Mouse (Mus musculus) MEL (cell line): ENCODE results near the gene Casz1. TPM values are rescaled to one million over a fixed set of nuclear protein-coding genes. Genes with fewer than 3 reads are reported as not detected.
A peak's percentile ranks its signal among the peaks of the same experiment; 100 is the strongest.

ENCODE experiments used
- DNase-seq: peaks from one replicate; pipeline ENCODE4 v3.0.0; 2011; ENCODE audit warnings: low read depth, low spot score
- H3K27ac ChIP-seq: 2 replicates; pipeline ENCODE4 v1.5.1; 2012; ENCODE audit warnings: low read depth, mild to moderate bottlenecking, control low read depth, low read length, moderate library complexity; ENCODE audit not compliant: control insufficient read depth
- H3K27me3 ChIP-seq, 2 experiments: fragments of 150-350 bp in 1 of 2; sonication (generic) in 1 of 2; 2 replicates each; pipeline ENCODE4 v1.6.1; 2012; ENCODE audit warnings: low read length in 2 of 2, mild to moderate bottlenecking in 2 of 2, improper control_type of control experiment in 1 of 2, moderate library complexity in 1 of 2; ENCODE audit not compliant: insufficient read depth in 2 of 2, control insufficient read depth in 1 of 2
- H3K36me3 ChIP-seq, 2 experiments: 2 replicates each; pipeline ENCODE4 v1.6.1; 2012 to 2014; ENCODE audit warnings: low read length in 2 of 2, improper control_type of control experiment in 1 of 2, inconsistent platforms in 1 of 2, mild to moderate bottlenecking in 1 of 2; ENCODE audit not compliant: insufficient read depth in 2 of 2, control insufficient read depth in 1 of 2
- H3K4me1 ChIP-seq, 2 experiments: fragments of 150-350 bp in 1 of 2; sonication (generic) in 1 of 2; 2 replicates each; pipeline ENCODE4 v1.6.1; 2012; ENCODE audit warnings: low read length in 2 of 2, improper control_type of control experiment in 1 of 2, mild to moderate bottlenecking in 1 of 2; ENCODE audit not compliant: insufficient read depth in 2 of 2, control insufficient read depth in 1 of 2
- H3K4me3 ChIP-seq, 2 experiments: fragments of 150-350 bp in 1 of 2; sonication (generic) in 1 of 2; 2 replicates each; pipeline ENCODE4 v1.5.1; 2012; ENCODE audit warnings: low read depth in 2 of 2, low read length in 2 of 2, mild to moderate bottlenecking in 2 of 2, moderate library complexity in 2 of 2, control low read depth in 1 of 2, improper control_type of control experiment in 1 of 2; ENCODE audit not compliant: control insufficient read depth in 1 of 2, insufficient read depth in 1 of 2
- H3K79me2 ChIP-seq: 2 replicates; pipeline ENCODE4 v1.6.1; 2012; ENCODE audit warnings: mild to moderate bottlenecking, low read length, moderate library complexity; ENCODE audit not compliant: control insufficient read depth, poor library complexity, insufficient read depth
- H3K9ac ChIP-seq: 2 replicates; pipeline ENCODE4 v1.6.1; 2012; ENCODE audit warnings: low read depth, mild to moderate bottlenecking, control low read depth, low read length, moderate library complexity; ENCODE audit not compliant: control insufficient read depth, poor library complexity, severe bottlenecking
- H3K9me3 ChIP-seq: fragments of 150-350 bp; sonication (generic); replicated peaks from 2 replicates; pipeline ENCODE4 v1.6.1; 2012; ENCODE audit warnings: mild to moderate bottlenecking, low read length, improper control_type of control experiment, moderate library complexity; ENCODE audit not compliant: insufficient read depth
- BHLHE40 ChIP-seq: IDR thresholded peaks from 2 replicates; pipeline ENCODE4 v1.6.1; 2012; ENCODE audit warnings: low read depth, mild to moderate bottlenecking, inconsistent platforms, low read length, improper control_type of control experiment, borderline replicate concordance
- CTCF ChIP-seq, 3 experiments: IDR thresholded peaks in 2 of 3; conservative IDR thresholded peaks in 1 of 3; 2 replicates each; pipeline ENCODE4 v1.5.1; 2011 to 2012; ENCODE audit warnings: low read length in 3 of 3, low read depth in 2 of 3, mild to moderate bottlenecking in 2 of 3, improper control_type of control experiment in 1 of 3, inconsistent platforms in 1 of 3, mixed read lengths in 1 of 3, moderate library complexity in 1 of 3; ENCODE audit not compliant: control insufficient read depth in 1 of 3, insufficient read depth in 1 of 3, poor library complexity in 1 of 3, severe bottlenecking in 1 of 3
- E2F4 ChIP-seq: IDR thresholded peaks from 2 replicates; pipeline ENCODE4 v1.6.1; 2011; ENCODE audit warnings: low read depth, low read length, improper control_type of control experiment, borderline replicate concordance
- ELF1 ChIP-seq: IDR thresholded peaks from 2 replicates; pipeline ENCODE4 v1.6.1; 2014; ENCODE audit warnings: low read depth, mild to moderate bottlenecking, inconsistent platforms, low read length, improper control_type of control experiment, moderate library complexity
- ETS1 ChIP-seq: IDR thresholded peaks from 2 replicates; pipeline ENCODE4 v1.6.1; 2012; ENCODE audit warnings: low read depth, mild to moderate bottlenecking, inconsistent platforms, low read length, improper control_type of control experiment, moderate library complexity
- HCFC1 ChIP-seq: IDR thresholded peaks from 2 replicates; pipeline ENCODE4 v1.6.1; 2012; ENCODE audit warnings: low read depth, mild to moderate bottlenecking, inconsistent platforms, low read length, improper control_type of control experiment, moderate library complexity
- JUND ChIP-seq: IDR thresholded peaks from 2 replicates; pipeline ENCODE4 v1.6.1; 2011; ENCODE audit warnings: low read depth, mild to moderate bottlenecking, improper control_type of control experiment, low read length
- KAT2A ChIP-seq: conservative IDR thresholded peaks from 2 replicates; pipeline ENCODE4 v1.6.1; 2012; ENCODE audit warnings: low read depth, low read length, improper control_type of control experiment, inconsistent platforms
- MAFK ChIP-seq: IDR thresholded peaks from 2 replicates; pipeline ENCODE4 v1.6.1; 2011; ENCODE audit warnings: low read depth, mild to moderate bottlenecking, low read length, improper control_type of control experiment, borderline replicate concordance
- MAX ChIP-seq: IDR thresholded peaks from 2 replicates; pipeline ENCODE4 v1.6.1; 2011; ENCODE audit warnings: low read length, improper control_type of control experiment
- MAZ ChIP-seq: IDR thresholded peaks from 2 replicates; pipeline ENCODE4 v1.6.1; 2012; ENCODE audit warnings: low read depth, mild to moderate bottlenecking, inconsistent platforms, low read length, improper control_type of control experiment
- MXI1 ChIP-seq: IDR thresholded peaks from 2 replicates; pipeline ENCODE4 v1.6.1; 2011; ENCODE audit warnings: mild to moderate bottlenecking, low read depth, low read length, improper control_type of control experiment
- MYB ChIP-seq: IDR thresholded peaks from 2 replicates; pipeline ENCODE4 v1.6.1; 2011; ENCODE audit warnings: mild to moderate bottlenecking, low read depth, low read length, improper control_type of control experiment
- MYC ChIP-seq: IDR thresholded peaks from 2 replicates; pipeline ENCODE4 v1.6.1; 2011; ENCODE audit warnings: low read depth, mild to moderate bottlenecking, low read length, improper control_type of control experiment, moderate library complexity
- NELFE ChIP-seq: IDR thresholded peaks from 2 replicates; pipeline ENCODE4 v1.6.1; 2011; ENCODE audit warnings: low read depth, low read length, improper control_type of control experiment
- NRF1 ChIP-seq: IDR thresholded peaks from 2 replicates; pipeline ENCODE4 v1.6.1; 2014; ENCODE audit warnings: low read depth, mild to moderate bottlenecking, inconsistent platforms, low read length, improper control_type of control experiment, moderate library complexity; ENCODE audit not compliant: poor library complexity, insufficient read depth, severe bottlenecking
- POLR2A ChIP-seq, 2 experiments: IDR thresholded peaks; 2 replicates each; pipeline ENCODE4 v1.6.1; 2011 to 2012; ENCODE audit warnings: low read length in 2 of 2, mild to moderate bottlenecking in 2 of 2, control low read depth in 1 of 2, improper control_type of control experiment in 1 of 2, low read depth in 1 of 2, moderate library complexity in 1 of 2; ENCODE audit not compliant: control insufficient read depth in 1 of 2, insufficient read depth in 1 of 2, poor library complexity in 1 of 2
- POLR2AphosphoS2 ChIP-seq: IDR thresholded peaks from 2 replicates; pipeline ENCODE4 v1.6.1; 2011; ENCODE audit warnings: low read length, improper control_type of control experiment
- RAD21 ChIP-seq: IDR thresholded peaks from 2 replicates; pipeline ENCODE4 v1.6.1; 2011; ENCODE audit warnings: mild to moderate bottlenecking, low read depth, low read length, improper control_type of control experiment
- RCOR1 ChIP-seq: IDR thresholded peaks from 2 replicates; pipeline ENCODE4 v1.6.1; 2012; ENCODE audit warnings: low read depth, mild to moderate bottlenecking, inconsistent platforms, low read length, improper control_type of control experiment
- SIN3A ChIP-seq: IDR thresholded peaks from 2 replicates; pipeline ENCODE4 v1.6.1; 2012; ENCODE audit warnings: low read length, improper control_type of control experiment, inconsistent platforms
- TAL1 ChIP-seq: IDR thresholded peaks from 2 replicates; pipeline ENCODE4 v1.6.1; 2012; ENCODE audit warnings: mild to moderate bottlenecking, inconsistent platforms, low read length, moderate library complexity, mixed read lengths
- TCF12 ChIP-seq: IDR thresholded peaks from 2 replicates; pipeline ENCODE4 v1.6.1; 2014; ENCODE audit warnings: low read depth, mild to moderate bottlenecking, inconsistent platforms, low read length, improper control_type of control experiment, moderate library complexity
- USF1 ChIP-seq: IDR thresholded peaks from 2 replicates; pipeline ENCODE4 v1.6.1; 2014; ENCODE audit warnings: low read depth, mild to moderate bottlenecking, inconsistent platforms, low read length, improper control_type of control experiment, moderate library complexity
- ZC3H11A ChIP-seq: IDR thresholded peaks from 2 replicates; pipeline ENCODE4 v1.6.1; 2012; ENCODE audit warnings: low read depth, mild to moderate bottlenecking, inconsistent platforms, low read length, improper control_type of control experiment
- ZKSCAN1 ChIP-seq: IDR thresholded peaks from 2 replicates; pipeline ENCODE4 v1.6.1; 2012; ENCODE audit warnings: low read depth, mild to moderate bottlenecking, inconsistent platforms, low read length, improper control_type of control experiment, moderate library complexity
- ZMIZ1 ChIP-seq: IDR thresholded peaks from 2 replicates; pipeline ENCODE4 v1.6.1; 2012; ENCODE audit warnings: low read depth, mild to moderate bottlenecking, inconsistent platforms, low read length, improper control_type of control experiment, moderate library complexity
- polyA plus RNA-seq, 2 experiments: library from polyadenylated mRNA; stranded (reverse) in 1 of 2; unstranded in 1 of 2; fragments of >175 nt in 1 of 2; fragments of >200 nt in 1 of 2; gene quantifications; 2 replicates each; pipeline versions ENCODE4 v1.2.1 to v1.2.4; 2012; ENCODE audit warnings: low replicate concordance in 2 of 2, low read depth in 1 of 2; ENCODE audit not compliant: insufficient read length in 2 of 2, insufficient read depth in 1 of 2, missing spikeins in 1 of 2
- total RNA-seq: library from RNA; depleted of rRNA; stranded (reverse); fragments of 300-350 nt; gene quantifications from 2 replicates; pipeline ENCODE4 v1.2.3, GENCODE M21; 2012

The Casz1 gene
- total and polyA plus RNA-seq, 3 experiments = 1.3 to 3.2 TPM; not detected in 1

GRCm38 (mm10) chr4:148940674-148941211 is 136.5 kb downstream of the Casz1 start:
- peak overlapping the region; percentile 52 to 60 for H3K4me3 ChIP-seq
- peaks cover 0 to 5% of the 10 kb centered on the region in 2 experiments; a peak in 2 of 4 replicates for H3K4me1 ChIP-seq
- H3K36me3 ChIP-seq = peaks cover 0 to 4% of the 10 kb centered on the region in 2 experiments; a peak in 2 of 4 replicates
- no peaks in the 10 kb centered on the region for H3K9me3 ChIP-seq
- peak overlapping the region; percentile 81 for H3K9ac ChIP-seq
- H3K27me3 ChIP-seq = no peaks in the 10 kb centered on the region
- peak overlapping the region; percentile 64 for H3K27ac ChIP-seq
- TF ChIP-seq ELF1 (peak; percentile 74; the same call in 1 of the 2 replicates), KAT2A (no peak), NRF1 (peak; percentile 93), MYC (peak; percentile 49; the same call in 1 of the 2 replicates), MXI1 (peak; percentile 81; the same call in 1 of the 2 replicates), TCF12 (0 out of 2 replicates have a peak, but pooled peaks have one; percentile 10), SIN3A (peak; percentile 50; the same call in 1 of the 2 replicates), NELFE (peak; percentile 57), MAZ (peak; percentile 65; the same call in 1 of the 2 replicates), MAX (peak; percentile 65), JUND (no peak), USF1 (peak; percentile 72), ETS1 (0 out of 2 replicates have a peak, but pooled peaks have one; percentile 19), RAD21 (no peak), POLR2A (IDR thresholded peaks at IDR 0.05; ENCODE audit: control insufficient read depth in 1 of 2, insufficient read depth in 1 of 2, low read depth in 1 of 2, low read length in 2 of 2, poor library complexity in 1 of 2) (peak; percentile 54 to 67; a peak in 2 of 4 replicates), HCFC1 (peak; percentile 50; the same call in 1 of the 2 replicates), ZC3H11A (no peak), POLR2AphosphoS2 (0 out of 2 replicates have a peak, but pooled peaks have one; percentile 41)
- TF ChIP-seq, all 39 proteins: peak for 14
- H3K79me2 ChIP-seq = no peaks in the 10 kb centered on the region; the same call in 1 of the 2 replicates
- peak; percentile 93 for DNase-seq

GRCm38 (mm10) chr4:148941321-148941720 is 137.1 kb downstream of the Casz1 start:
- no peaks in the 10 kb centered on the region for H3K9me3 ChIP-seq
- peaks cover 0 to 5% of the 10 kb centered on the region in 2 experiments; a peak in 2 of 4 replicates for H3K4me1 ChIP-seq
- DNase-seq = peak; percentile 14
- H3K27me3 ChIP-seq = no peaks in the 10 kb centered on the region
- peaks cover 0 to 4% of the 10 kb centered on the region in 2 experiments; a peak in 2 of 4 replicates for H3K36me3 ChIP-seq
- peak overlapping the region; percentile 64 for H3K27ac ChIP-seq
- H3K79me2 ChIP-seq = no peaks in the 10 kb centered on the region; the same call in 1 of the 2 replicates
- peak overlapping the region; percentile 81 for H3K9ac ChIP-seq
- peak overlapping the region in 1 of 2 experiments; percentile 52; a peak in 3 of 4 replicates for H3K4me3 ChIP-seq
- TF ChIP-seq POLR2A (IDR thresholded peaks at IDR 0.05; ENCODE audit: control insufficient read depth in 1 of 2, insufficient read depth in 1 of 2, low read depth in 1 of 2, low read length in 2 of 2, poor library complexity in 1 of 2) (no peak), KAT2A (no peak), RCOR1 (no peak), MYC (no peak), ZKSCAN1 (no peak), CTCF (IDR thresholded peaks at IDR 0.05 in 2 of 3, conservative IDR thresholded peaks at IDR 0.05 in 1 of 3; ENCODE audit: control insufficient read depth in 1 of 3, insufficient read depth in 1 of 3, low read depth in 2 of 3, low read length in 3 of 3, poor library complexity in 1 of 3, severe bottlenecking in 1 of 3) (no peak), ZC3H11A (no peak), MAFK (no peak), BHLHE40 (no peak), SIN3A (no peak), MYB (no peak), TAL1 (no peak), MAX (no peak), E2F4 (no peak), RAD21 (no peak), NELFE (no peak), USF1 (no peak), POLR2AphosphoS2 (no peak), ZMIZ1 (no peak)
- TF ChIP-seq, all 39 proteins: peak for 0
